Comparison of ENCODE assay signal across 17 mouse cellular contexts in genomic region chr1:38557615-38558014, GRCm38 (mm10).
A peak's percentile ranks its signal among the peaks of the same experiment; 100 is the strongest.
DNase-seq lines count a peak whose midpoint lies in the region; TF ChIP-seq lines count a peak whose summit lies in the region.
"Had no signal": no experiment of that assay in that cellular context is flagged by ENCODE, and none has a peak within 500 bp of the region (broad histone marks: within the 10 kb centered on the region; RNA-seq: fewer than 3 reads in every experiment).

No protein-coding gene starts in this region.

- no peaks in the 10 kb centered on the region for H3K36me3 ChIP-seq in thymus, adult 2 months (ENCODE audit: control insufficient read depth, insufficient read depth, low read length)
- H3K36me3 ChIP-seq: embryonic facial prominence, embryonic 12.5 days; hindbrain, embryonic 15.5 days had no signal

- no peak for TF ChIP-seq CTCF in thymus, adult 2 months (IDR thresholded peaks at IDR 0.05; ENCODE audit: borderline replicate concordance, control insufficient read depth, extremely low read depth, insufficient read depth, low read length, poor library complexity)

- no peaks in the 10 kb centered on the region for H3K27me3 ChIP-seq in thymus, adult 2 months (ENCODE audit: control insufficient read depth, insufficient read depth, low read length)
- H3K27me3 ChIP-seq: embryonic facial prominence, embryonic 12.5 days; hindbrain, embryonic 15.5 days had no signal

- peaks cover 12% of the 10 kb centered on the region for H3K4me1 ChIP-seq in thymus, adult 2 months (replicated peaks; ENCODE audit: control insufficient read depth, insufficient read depth, low read length)

- DNase-seq in heart, adult 11 months: peak; percentile 69
- no peak for DNase-seq in heart, postnatal 10 days
- DNase-seq in thymus, postnatal 0 days (ENCODE audit: low spot score): peak; percentile 60
- no peak for DNase-seq in thymus, adult 2 months
- peak; percentile 84 for DNase-seq in induced T-regulatory cell, adult 2 months (ENCODE audit: low read depth)
- DNase-seq in frontal cortex, adult 2 months (ENCODE audit: extremely low spot score in 1 of 2, low spot score in 1 of 2): no peak
- no peak for DNase-seq in kidney, postnatal 10 days
- DNase-seq in embryo, embryonic 9.5 days (ENCODE audit: extremely low spot score): no peak
- DNase-seq: adrenal gland, postnatal 36 days; cerebellum, postnatal 25 days; forebrain, postnatal 0 days; kidney, adult 2 months; thymus, postnatal 36 days had no signal

- intact Hi-C loops in heart, postnatal 10 days (cut with DNase I): no loop called here

- TF ChIP-seq POLR2A in thymus, adult 2 months (IDR thresholded peaks at IDR 0.05; ENCODE audit: control insufficient read depth, extremely low read depth, insufficient read depth, low read length, poor library complexity): no peak

- no peak overlapping the region for H3K4me3 ChIP-seq in thymus, adult 2 months (ENCODE audit: control insufficient read depth, insufficient read depth, low read length)
- H3K4me3 ChIP-seq: embryonic facial prominence, embryonic 12.5 days; hindbrain, embryonic 15.5 days had no signal

- WGBS in thymus, adult 2 months: 12% methylated on average over 8 of the region's 8 CpGs

- no peak overlapping the region for H3K27ac ChIP-seq in thymus, adult 2 months (ENCODE audit: control insufficient read depth, insufficient read depth, low read length)
- H3K27ac ChIP-seq: embryonic facial prominence, embryonic 12.5 days; hindbrain, embryonic 15.5 days; liver, embryonic 14.5 days; stomach, postnatal 0 days had no signal

Comparison
In these comparisons a context has a peak if more than half of its experiments do, and no peak if none do; other contexts are left out.
1. DNase-seq: peak in heart, adult 11 months (single experiment), thymus, postnatal 0 days (single experiment) and induced T-regulatory cell, adult 2 months (single experiment); none in heart, postnatal 10 days (0 of 2), thymus, adult 2 months (single experiment), frontal cortex, adult 2 months (0 of 2), kidney, postnatal 10 days (single experiment) and embryo, embryonic 9.5 days (single experiment).